Mouse (Mus musculus) cortical plate, adult 2 months (tissue): ENCODE results near the gene Brd7.

Source experiments
- CTCF ChIP-seq: fragments of 200-500 bp; IDR thresholded peaks from 2 replicates; pipeline ENCODE4 v1.5.1; 2011; ENCODE audit warnings: mild to moderate bottlenecking, control low read depth, low read length; ENCODE audit not compliant: insufficient read depth; ENCODE audit errors: extremely low read depth
- POLR2A ChIP-seq: fragments of 200-500 bp; IDR thresholded peaks from 2 replicates; pipeline ENCODE4 v1.6.1; 2011; ENCODE audit warnings: mild to moderate bottlenecking, low read length, control low read depth; ENCODE audit not compliant: insufficient read depth; ENCODE audit errors: extremely low read depth

DNA sequence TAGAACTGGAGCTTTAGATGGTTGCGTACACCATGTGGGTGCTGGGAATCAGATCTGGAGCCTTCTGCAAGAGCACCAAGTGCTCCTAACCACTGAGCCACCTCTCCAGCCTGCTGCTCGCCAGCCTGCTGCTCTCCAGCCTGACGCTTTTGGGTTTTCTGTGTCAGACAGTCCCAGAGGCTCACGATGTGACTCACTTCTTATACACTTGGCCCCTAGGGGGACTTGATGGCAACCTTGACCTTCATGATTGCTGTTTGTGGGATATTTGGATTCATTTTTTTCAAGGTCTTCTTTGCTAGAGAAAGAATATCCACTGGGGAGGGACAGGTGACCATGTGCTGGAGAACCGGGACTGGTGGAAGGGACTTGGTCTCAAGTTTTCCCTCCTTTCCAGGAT lies 40.6 kb downstream of the Brd7 start:
- no peak for TF ChIP-seq POLR2A
- TF ChIP-seq CTCF = no peak
